Mouse (Mus musculus) layer of hippocampus, adult 18-20 months (tissue): ENCODE data around the gene Tdrd9. TPM values are rescaled to one million over a fixed set of nuclear protein-coding genes. Genes with fewer than 3 reads are reported as not detected.
"Not testable (repeated sequence)": the region's sequence is repeated elsewhere in the genome, so short reads cannot be mapped to it uniquely, and the experiment has no call there.

Source experiments
- DNase-seq, 2 experiments: peaks; one replicate each; pipeline ENCODE4 v3.0.0; 2022; ENCODE audit warnings: low spot score in 2 of 2
- long read RNA-seq: library from polyadenylated mRNA; stranded (forward); transcript quantifications from one replicate; pipeline ENCODE4 v2.0.0, GENCODE M21; 2021
- total RNA-seq, 2 experiments: library from RNA; stranded (reverse); gene quantifications; 2 replicates each; pipeline ENCODE4 v1.2.3; 2021

The Tdrd9 gene
- total RNA-seq, result under 1 TPM; 0.25 to 0.52 TPM
- long read RNA-seq, result 0 reads

DNA sequence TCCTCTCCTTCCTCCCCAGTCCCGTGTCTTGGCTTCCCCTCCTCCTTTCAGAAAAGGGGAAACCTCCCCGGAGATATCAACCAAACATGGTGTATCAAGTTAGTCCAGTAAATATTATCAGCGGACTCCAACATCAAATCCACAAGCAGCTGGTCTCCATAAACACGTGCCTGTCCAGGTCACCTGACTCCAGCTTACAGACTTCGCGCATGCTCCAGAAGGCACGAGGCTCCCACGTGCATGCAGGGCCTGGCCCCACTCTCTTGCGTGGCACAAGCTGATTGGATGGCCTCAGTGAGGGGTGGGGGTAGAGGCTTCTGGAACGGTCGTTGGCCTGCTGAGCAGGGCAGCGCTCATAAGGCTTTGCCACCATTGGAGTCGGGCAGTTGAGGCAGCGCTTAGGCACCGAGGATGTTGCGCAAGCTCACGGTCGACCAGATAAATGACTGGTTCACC is at the start of gene Tdrd9:
Gene Tdrd9, plus strand, starts transcription at position 329 of the 456 bp plus-strand sequence.
- DNase-seq, result no peak

GRCm38 (mm10) chr12:111923117-111923516 is 48.2 kb upstream of the Tdrd9 start:
- no peak for DNase-seq

GRCm38 (mm10) chr12:111927338-111927737 is 44.0 kb upstream of the Tdrd9 start:
- DNase-seq, result no peak

DNA sequence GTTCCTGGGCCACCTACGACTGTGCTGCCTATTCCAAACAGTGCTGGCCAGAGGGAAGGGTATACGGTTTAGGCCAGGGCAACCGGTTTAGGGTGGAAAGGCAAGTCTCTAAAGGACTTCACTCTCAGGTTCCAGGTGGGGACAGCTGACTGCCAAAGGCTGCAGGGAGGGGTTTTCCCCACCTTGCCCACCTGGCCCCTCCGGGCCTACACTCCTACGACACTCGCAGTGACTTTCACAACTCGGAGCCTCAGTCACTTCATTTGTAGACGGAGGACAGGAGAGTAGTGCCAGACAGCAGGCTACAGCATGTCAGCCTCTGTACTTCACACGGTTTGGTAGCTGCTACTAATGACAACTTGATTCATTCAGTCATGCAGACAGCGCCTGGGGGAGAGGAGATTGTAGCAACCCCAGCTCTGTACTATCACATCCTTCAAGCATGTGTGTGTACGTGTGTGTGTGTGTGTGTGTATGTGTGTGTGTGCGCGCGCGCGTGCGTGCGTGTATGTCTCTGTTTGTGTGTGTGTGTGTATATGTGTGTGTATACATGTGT is 42.9 kb upstream of the Tdrd9 start:
- no peak for DNase-seq

DNA sequence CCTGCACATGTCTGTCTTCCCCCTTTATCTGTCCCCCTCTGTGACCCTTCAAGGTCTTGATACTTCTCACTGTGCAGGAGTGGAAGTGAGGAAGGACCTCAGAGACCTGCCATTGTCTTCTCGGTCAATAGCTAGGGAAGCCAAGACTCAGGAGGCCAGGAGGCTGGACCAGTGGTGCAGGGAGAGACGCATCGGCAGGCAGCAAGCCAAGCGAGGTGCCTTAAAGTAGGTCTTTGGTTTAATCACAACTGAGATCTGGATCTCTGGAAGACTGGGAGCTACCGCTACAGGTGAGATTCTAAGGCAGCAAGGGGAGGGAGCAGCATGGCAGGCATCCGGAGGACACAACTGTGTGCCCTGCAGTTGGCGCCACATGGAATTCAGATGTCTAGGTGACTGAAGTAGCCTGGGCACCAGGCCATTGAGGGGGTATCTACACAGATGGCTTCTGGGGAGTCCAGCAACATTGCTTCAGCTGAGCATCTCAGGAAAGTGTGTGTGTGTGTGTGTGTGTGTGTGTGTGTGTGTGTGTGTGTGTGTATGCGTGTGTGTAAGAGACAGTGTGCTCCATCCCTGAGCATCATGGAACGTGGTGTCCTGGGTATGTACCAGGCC is 39.8 kb upstream of the Tdrd9 start:
- no peak for DNase-seq

DNA sequence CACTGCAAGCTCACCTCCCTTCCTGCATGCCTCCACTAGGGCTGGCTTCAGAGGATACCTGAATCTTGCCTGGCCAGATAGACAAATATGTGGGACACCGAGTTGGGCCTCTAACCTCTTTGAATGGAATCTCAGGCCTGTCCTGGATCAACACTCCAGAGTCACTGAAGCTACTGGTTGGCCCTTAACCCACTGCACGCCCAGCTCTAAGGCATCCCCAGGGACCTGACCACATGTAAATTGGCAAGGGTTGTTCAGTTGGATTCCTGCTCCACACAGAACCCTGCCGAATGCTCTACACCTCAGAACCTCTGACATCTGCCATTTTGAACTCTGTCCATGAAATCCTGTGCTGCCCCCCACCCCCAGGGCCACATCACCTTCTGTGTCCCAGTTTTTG is 38.8 kb upstream of the Tdrd9 start:
- no peak for DNase-seq

GRCm38 (mm10) chr12:111933032-111933704 is 38.2 kb upstream of the Tdrd9 start:
- DNase-seq, result no peak

- DNase-seq, result no peak
Observed at GRCm38 (mm10) chr12:111933971-111934370, 37.4 kb upstream of the Tdrd9 start.

- DNase-seq, result no peak
Observed at GRCm38 (mm10) chr12:111936706-111937550, 34.4 kb upstream of the Tdrd9 start.

DNA sequence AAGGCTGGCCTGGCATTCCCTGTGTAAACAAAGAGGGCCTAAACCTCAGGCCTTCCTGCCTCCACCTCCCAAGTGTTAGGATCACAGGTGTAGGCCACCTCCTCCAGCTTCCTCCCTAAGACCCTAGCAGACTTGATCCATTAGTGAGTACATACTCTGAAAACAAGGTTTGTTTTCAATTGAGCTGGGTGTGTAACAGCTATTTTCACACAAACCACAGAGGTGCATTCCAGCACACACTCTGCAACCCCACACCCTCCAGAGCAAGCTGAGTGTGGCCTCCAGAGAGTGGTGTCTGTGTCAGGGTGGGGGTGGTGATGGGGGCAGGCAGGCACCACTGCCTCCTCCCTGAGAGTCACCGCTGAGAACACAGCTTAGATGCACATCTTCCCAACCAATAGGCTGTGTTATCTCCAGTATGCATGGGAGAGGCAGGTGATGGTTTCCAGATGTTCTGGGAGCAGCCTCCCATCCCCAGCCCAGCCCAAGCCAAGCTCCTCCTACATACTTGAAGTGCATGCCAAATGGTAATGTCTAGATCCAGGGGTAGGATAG is 32.7 kb upstream of the Tdrd9 start:
- no peak for DNase-seq

- DNase-seq, result no peak
Observed at GRCm38 (mm10) chr12:111943421-111944064, 27.8 kb upstream of the Tdrd9 start.

DNA sequence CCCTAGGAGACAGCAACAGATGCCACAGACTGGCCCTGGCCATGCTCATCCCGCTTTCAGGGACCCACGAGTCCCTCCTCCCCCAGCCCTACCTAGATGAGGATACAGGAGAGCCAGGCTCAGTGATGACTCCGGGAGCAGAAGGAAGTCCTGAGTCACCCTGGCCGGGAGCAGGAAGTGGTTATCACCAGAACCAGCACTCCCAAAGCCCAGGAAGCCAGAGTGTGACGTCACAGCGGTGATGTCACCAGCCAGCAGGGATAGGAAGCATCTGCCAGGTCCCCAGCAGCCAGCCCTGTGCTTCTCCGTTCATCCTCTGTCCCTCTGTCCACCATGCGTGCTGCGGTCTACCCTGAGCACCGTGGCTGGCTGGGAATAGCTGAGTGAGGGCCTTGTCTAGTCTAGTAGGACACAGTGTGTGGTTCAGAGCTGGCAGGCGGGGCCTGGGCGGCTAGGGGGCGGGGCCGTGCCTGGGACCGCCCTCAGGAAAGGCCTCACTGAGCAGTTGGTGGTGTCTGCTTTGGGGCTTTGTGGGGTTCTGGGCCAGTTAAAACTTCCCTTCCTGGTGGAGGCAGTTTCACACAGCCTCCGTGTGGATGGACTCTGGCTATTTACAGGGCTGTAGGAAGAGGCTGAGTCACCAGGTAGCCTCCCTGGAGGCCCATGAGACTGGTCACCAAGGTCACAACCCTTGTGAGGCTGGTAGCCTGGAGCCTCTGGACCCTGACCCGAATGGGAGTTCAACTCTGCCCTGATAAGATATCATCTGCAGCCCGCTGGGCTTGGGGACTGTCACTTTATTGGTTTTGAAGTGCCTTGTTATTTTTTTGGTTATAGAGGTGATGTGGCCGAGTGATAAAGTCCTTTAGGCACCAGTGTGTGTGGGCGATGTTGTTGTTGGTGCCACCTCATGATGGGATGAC is 27.0 kb upstream of the Tdrd9 start:
- not testable (repeated sequence) for DNase-seq

GRCm38 (mm10) chr12:111945115-111945514 is 26.2 kb upstream of the Tdrd9 start:
- DNase-seq, result no peak

DNA sequence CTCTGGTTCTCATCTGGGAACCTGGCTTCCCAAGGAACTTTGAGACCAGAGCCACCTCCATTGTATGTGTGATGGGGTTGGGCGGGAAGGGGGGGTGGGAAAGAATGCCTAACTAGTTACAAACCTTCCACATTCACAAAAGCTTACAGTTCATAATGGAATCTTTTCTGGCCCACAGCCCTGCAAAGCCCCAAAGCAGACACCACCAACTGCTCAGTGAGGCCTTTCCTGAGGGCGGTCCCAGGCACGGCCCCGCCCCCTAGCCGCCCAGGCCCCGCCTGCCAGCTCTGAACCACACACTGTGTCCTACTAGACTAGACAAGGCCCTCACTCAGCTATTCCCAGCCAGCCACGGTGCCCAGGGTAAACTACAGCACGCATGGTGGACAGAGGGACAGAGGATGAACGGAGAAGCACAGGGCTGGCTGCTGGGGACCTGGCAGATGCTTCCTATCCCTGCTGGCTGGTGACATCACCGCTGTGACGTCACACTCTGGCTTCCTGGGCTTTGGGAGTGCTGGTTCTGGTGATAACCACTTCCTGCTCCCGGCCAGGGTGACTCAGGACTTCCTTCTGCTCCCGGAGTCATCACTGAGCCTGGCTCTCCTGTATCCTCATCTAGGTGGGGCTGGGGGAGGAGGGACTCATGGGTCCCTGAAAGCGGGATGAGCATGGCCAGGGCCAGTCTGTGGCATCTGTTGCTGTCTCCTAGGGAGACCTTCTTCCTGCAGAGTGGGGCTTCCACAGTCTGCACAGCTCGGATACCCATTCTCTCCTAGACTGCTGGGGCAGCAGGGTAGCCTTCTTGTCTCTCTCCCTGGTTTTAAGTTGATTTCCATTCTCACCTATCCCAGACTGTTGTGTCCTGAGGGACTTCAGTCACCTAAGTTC is 25.3 kb upstream of the Tdrd9 start:
- DNase-seq, result not testable (repeated sequence)

- peak in 1 of 2 experiments; percentile 55 for DNase-seq
Observed at GRCm38 (mm10) chr12:111946716-111947115, 24.6 kb upstream of the Tdrd9 start.

GRCm38 (mm10) chr12:111950486-111950885 is 20.9 kb upstream of the Tdrd9 start:
- no peak for DNase-seq

DNA sequence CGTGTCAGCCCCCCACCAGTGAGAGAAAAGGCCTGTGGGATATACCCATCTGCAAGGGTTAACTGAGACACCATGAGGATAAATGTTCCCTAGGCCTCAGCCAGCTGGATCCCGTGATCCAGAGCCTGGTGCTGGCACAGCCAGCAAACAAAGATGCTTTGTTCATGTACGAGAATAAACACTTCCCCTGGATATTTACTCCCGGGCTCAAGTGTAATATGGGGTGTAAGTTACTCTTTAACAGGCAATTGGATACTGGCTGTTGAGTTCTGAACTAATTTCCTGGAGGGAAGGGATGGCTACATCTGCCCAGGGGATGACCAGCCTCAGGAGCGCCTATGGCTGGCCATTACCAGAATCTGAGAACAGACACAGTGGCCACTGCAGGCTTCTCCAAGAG is 19.7 kb upstream of the Tdrd9 start:
- DNase-seq, result peak in 1 of 2 experiments; percentile 60

DNA sequence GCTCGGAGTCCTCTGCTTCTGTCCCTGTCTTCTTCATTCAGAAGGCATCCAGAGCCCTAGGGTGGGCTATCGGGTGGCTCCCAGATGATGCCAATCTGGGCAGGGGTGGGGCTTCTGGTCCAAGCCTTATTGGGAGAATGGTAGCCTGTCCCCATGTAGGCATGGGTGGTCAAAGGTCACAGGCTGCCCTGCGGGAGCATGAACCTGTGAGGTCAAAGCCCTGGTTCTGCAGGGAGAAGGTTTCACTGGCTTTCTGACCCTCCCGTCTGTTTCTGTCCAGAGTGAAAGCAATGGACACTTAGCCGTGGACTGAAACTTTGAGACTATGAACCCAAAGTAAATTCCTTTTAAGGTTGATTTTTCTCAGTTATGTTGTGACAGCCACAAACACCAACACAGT is 15.2 kb upstream of the Tdrd9 start:
- no peak for DNase-seq
